In the genomic region with DNA sequence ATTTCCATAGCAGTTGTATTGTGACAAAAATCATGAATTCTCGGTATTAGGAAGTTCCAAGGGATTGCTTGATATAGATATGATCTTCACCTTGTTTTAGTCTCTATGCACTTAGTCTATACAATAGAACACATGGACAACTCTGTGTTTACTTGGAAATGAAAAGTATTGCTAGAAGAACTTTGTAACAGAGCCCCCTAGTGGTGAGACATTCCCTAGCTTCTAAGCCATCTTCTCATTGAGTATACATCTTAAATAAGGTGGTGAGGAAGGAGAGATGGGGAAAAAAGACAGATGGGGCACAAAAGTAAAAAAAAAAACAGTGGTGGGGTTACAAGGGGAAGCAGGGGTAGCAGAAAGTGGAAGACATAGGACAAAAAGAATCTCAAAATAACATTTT, we compare ENCODE assay signal across 18 mouse cellular contexts. TPM values are rescaled to one million over a fixed set of nuclear protein-coding genes. Genes with fewer than 3 reads are reported as not detected.
DNase-seq lines count a peak whose midpoint lies in the region; ATAC-seq and TF ChIP-seq lines count a peak whose summit lies in the region.
"Had no signal": no experiment of that assay in that cellular context is flagged by ENCODE, and none has a peak within 500 bp of the region (broad histone marks: within the 10 kb centered on the region; RNA-seq: fewer than 3 reads in every experiment).

No protein-coding gene starts in this region.

- no peaks in the 10 kb centered on the region for H3K36me3 ChIP-seq in ES-E14 (ENCODE audit: control insufficient read depth, insufficient read depth, low read length, poor library complexity, severe bottlenecking)
- no peaks in the 10 kb centered on the region for H3K36me3 ChIP-seq in embryonic facial prominence, embryonic 14.5 days (ENCODE audit: control insufficient read depth, insufficient read depth, low read length)
- H3K36me3 ChIP-seq: forebrain, embryonic 12.5 days had no signal

- no peaks in the 10 kb centered on the region for H3K27me3 ChIP-seq in embryonic facial prominence, embryonic 14.5 days (replicated peaks; ENCODE audit: control insufficient read depth, insufficient read depth, low read length)
- H3K27me3 ChIP-seq: forebrain, embryonic 12.5 days had no signal

- H3K4me2 ChIP-seq in embryonic facial prominence, embryonic 14.5 days (ENCODE audit: low read depth, low read length) = no peak overlapping the region
- H3K4me2 ChIP-seq: forebrain, embryonic 12.5 days; heart, embryonic 11.5 days; midbrain, embryonic 11.5 days had no signal

- H3K4me3 ChIP-seq in ES-E14 (ENCODE audit: insufficient read depth in 1 of 2, low read depth in 1 of 2, low read length in 2 of 2, poor library complexity in 1 of 2, severe bottlenecking in 1 of 2) = no peak overlapping the region
- H3K4me3 ChIP-seq in embryonic facial prominence, embryonic 14.5 days (ENCODE audit: low read depth, low read length) = no peak overlapping the region
- H3K4me3 ChIP-seq: forebrain, embryonic 12.5 days had no signal

- WGBS in embryonic facial prominence, embryonic 14.5 days = 77% methylated on average over 1 of the region's 1 CpGs

- H3K9ac ChIP-seq in ES-E14 (ENCODE audit: insufficient read depth, low read depth, low read length, poor library complexity, severe bottlenecking) = no peak overlapping the region
- no peak overlapping the region for H3K9ac ChIP-seq in embryonic facial prominence, embryonic 14.5 days (ENCODE audit: low read depth, low read length)
- H3K9ac ChIP-seq: forebrain, embryonic 12.5 days had no signal

- peak; percentile 2 for DNase-seq in CD4-positive, CD25-positive, alpha-beta regulatory T cell, adult 2 months (ENCODE audit: low read depth, low spot score)
- DNase-seq in kidney, postnatal 36 days = peak; percentile 2 to 8
- DNase-seq in kidney, postnatal 4 days = no peak
- DNase-seq in ES-E14 (ENCODE audit: low read depth, low spot score) = peak; percentile 37
- peak; percentile 17 for DNase-seq in embryonic facial prominence, embryonic 14.5 days (ENCODE audit: low spot score)
- DNase-seq in urinary bladder, postnatal 4 days (ENCODE audit: low spot score in 2 of 2) = no peak
- no peak for DNase-seq in layer of hippocampus, postnatal 25 days (ENCODE audit: extremely low spot score in 1 of 2, low spot score in 1 of 2)
- DNase-seq: cerebellum, adult 18-20 months; kidney, adult 11 months; thymus, postnatal 4 days had no signal

- no peak for ATAC-seq in CD4-positive, CD25-positive, alpha-beta regulatory T cell, adult 4 months
- ATAC-seq in embryonic facial prominence, embryonic 14.5 days (ENCODE audit: low read depth) = no peak

- no peak overlapping the region for H3K27ac ChIP-seq in ES-E14 (ENCODE audit: insufficient read depth, low read depth, low read length, poor library complexity, severe bottlenecking)
- H3K27ac ChIP-seq in embryonic facial prominence, embryonic 14.5 days (replicated peaks; ENCODE audit: low read depth, low read length) = no peak overlapping the region
- H3K27ac ChIP-seq: forebrain, embryonic 12.5 days had no signal

- in situ Hi-C loops in ES-E14 (cut with MboI; ENCODE audit: low sequenced_read_pairs in 2 of 2, unreplicated experiment in 2 of 2) = no loop called here

- H3K9me3 ChIP-seq in ES-E14 (ENCODE audit: control insufficient read depth, insufficient read depth, low read depth, low read length) = no peaks in the 10 kb centered on the region
- H3K9me3 ChIP-seq in embryonic facial prominence, embryonic 14.5 days (ENCODE audit: control insufficient read depth, low read length) = no peaks in the 10 kb centered on the region
- H3K9me3 ChIP-seq: forebrain, embryonic 12.5 days had no signal

- H3K4me1 ChIP-seq in ES-E14 (ENCODE audit: control insufficient read depth in 2 of 2, insufficient read depth in 2 of 2, low read length in 2 of 2, poor library complexity in 1 of 2) = no peaks in the 10 kb centered on the region
- no peaks in the 10 kb centered on the region for H3K4me1 ChIP-seq in embryonic facial prominence, embryonic 14.5 days (ENCODE audit: control insufficient read depth, insufficient read depth, low read length)
- H3K4me1 ChIP-seq: forebrain, embryonic 12.5 days had no signal

TF ChIP-seq in ES-E14, 5 proteins besides CTCF, POLR2A, EP300 and RAD21:
- TF ChIP-seq ZC3H11A (IDR thresholded peaks at IDR 0.05; ENCODE audit: borderline replicate concordance, low read depth, low read length) (no peak), MAFK (IDR thresholded peaks at IDR 0.05; ENCODE audit: insufficient read depth, low read depth, low read length) (no peak), ZNF384 (IDR thresholded peaks at IDR 0.05; ENCODE audit: low read depth, low read length) (no peak), HCFC1 (IDR thresholded peaks at IDR 0.05; ENCODE audit: borderline replicate concordance, insufficient read depth, low read length) (no peak)

RNA-seq across cellular contexts. Expression of a gene that starts 5.6 kb away (rescaled TPM):
- under 1 TPM; 0.47 to 0.58 TPM for polyA plus RNA-seq in CD4-positive, CD25-positive, alpha-beta regulatory T cell, adult 4 months (2017; shearing (Covaris generic))
- total RNA-seq in ES-E14 (2012; rRNA removed) = not detected in 2 replicates
- not detected in 2 replicates for polyA plus RNA-seq in embryonic facial prominence, embryonic 14.5 days (2014; fragmentation: Nextera tagmentation; extraction: Ambion mirVana)
- total RNA-seq in layer of hippocampus, postnatal 25 days (2021) = not detected
- total RNA-seq: adrenal gland, adult 18-20 months; neutrophil, adult 5-6 weeks had no signal
- polyA plus RNA-seq: forebrain, embryonic 12.5 days; heart, embryonic 11.5 days; limb, embryonic 11.5 days; midbrain, embryonic 11.5 days; spleen, adult 2 months had no signal

RNA-seq across cellular contexts. Expression of a gene that starts 16.4 kb away (rescaled TPM):
- not detected for polyA plus RNA-seq in CD4-positive, CD25-positive, alpha-beta regulatory T cell, adult 4 months (2017; shearing (Covaris generic))
- total RNA-seq in ES-E14 (2012; rRNA removed) = not detected in 2 replicates
- polyA plus RNA-seq in embryonic facial prominence, embryonic 14.5 days (2014; fragmentation: Nextera tagmentation; extraction: Ambion mirVana) = not detected in 2 replicates
- not detected for total RNA-seq in layer of hippocampus, postnatal 25 days (2021)
- total RNA-seq: adrenal gland, adult 18-20 months; neutrophil, adult 5-6 weeks had no signal
- polyA plus RNA-seq: forebrain, embryonic 12.5 days; heart, embryonic 11.5 days; limb, embryonic 11.5 days; midbrain, embryonic 11.5 days; spleen, adult 2 months had no signal

RNA-seq across cellular contexts. Expression of a gene that starts 29.7 kb away (rescaled TPM):
- polyA plus RNA-seq in CD4-positive, CD25-positive, alpha-beta regulatory T cell, adult 4 months (2017; shearing (Covaris generic)) = not detected
- not detected in 2 replicates for total RNA-seq in ES-E14 (2012; rRNA removed)
- polyA plus RNA-seq in embryonic facial prominence, embryonic 14.5 days (2014; fragmentation: Nextera tagmentation; extraction: Ambion mirVana) = not detected in 2 replicates
- not detected for total RNA-seq in layer of hippocampus, postnatal 25 days (2021)
- total RNA-seq: adrenal gland, adult 18-20 months; neutrophil, adult 5-6 weeks had no signal
- polyA plus RNA-seq: forebrain, embryonic 12.5 days; heart, embryonic 11.5 days; limb, embryonic 11.5 days; midbrain, embryonic 11.5 days; spleen, adult 2 months had no signal

RNA-seq across cellular contexts. Expression of a gene that starts 40.7 kb away (rescaled TPM):
- not detected for polyA plus RNA-seq in CD4-positive, CD25-positive, alpha-beta regulatory T cell, adult 4 months (2017; shearing (Covaris generic))
- total RNA-seq in ES-E14 (2012; rRNA removed) = not detected in 2 replicates
- not detected in 2 replicates for polyA plus RNA-seq in embryonic facial prominence, embryonic 14.5 days (2014; fragmentation: Nextera tagmentation; extraction: Ambion mirVana)
- not detected for total RNA-seq in layer of hippocampus, postnatal 25 days (2021)
- total RNA-seq: adrenal gland, adult 18-20 months; neutrophil, adult 5-6 weeks had no signal
- polyA plus RNA-seq: forebrain, embryonic 12.5 days; heart, embryonic 11.5 days; limb, embryonic 11.5 days; midbrain, embryonic 11.5 days; spleen, adult 2 months had no signal

RNA-seq across cellular contexts. Expression of a gene that starts 56.0 kb away (rescaled TPM):
- polyA plus RNA-seq in CD4-positive, CD25-positive, alpha-beta regulatory T cell, adult 4 months (2017; shearing (Covaris generic)) = under 1 TPM in 1 of 2 experiments, not detected in 1; 0.09 TPM
- total RNA-seq in ES-E14 (2012; rRNA removed) = not detected in 2 replicates
- not detected in 2 replicates for polyA plus RNA-seq in embryonic facial prominence, embryonic 14.5 days (2014; fragmentation: Nextera tagmentation; extraction: Ambion mirVana)
- not detected for total RNA-seq in layer of hippocampus, postnatal 25 days (2021)
- total RNA-seq: adrenal gland, adult 18-20 months; neutrophil, adult 5-6 weeks had no signal
- polyA plus RNA-seq: forebrain, embryonic 12.5 days; heart, embryonic 11.5 days; limb, embryonic 11.5 days; midbrain, embryonic 11.5 days; spleen, adult 2 months had no signal

Comparison
In these comparisons a context has a peak if more than half of its experiments do, and no peak if none do; other contexts are left out.
1. DNase-seq: peak in CD4-positive, CD25-positive, alpha-beta regulatory T cell, adult 2 months (single experiment), kidney, postnatal 36 days (2 of 2), ES-E14 (single experiment) and embryonic facial prominence, embryonic 14.5 days (single experiment); none in kidney, postnatal 4 days (0 of 2), urinary bladder, postnatal 4 days (0 of 2) and layer of hippocampus, postnatal 25 days (0 of 2).